Mouse (Mus musculus) thymus, postnatal 36 days (tissue): ENCODE measurements around the gene Pcbp3.

Experiments
- DNase-seq, 2 experiments: peaks; one replicate each; pipeline ENCODE4 v3.0.0; 2022; ENCODE audit warnings: mixed read lengths in 2 of 2

The Pcbp3 gene

DNA sequence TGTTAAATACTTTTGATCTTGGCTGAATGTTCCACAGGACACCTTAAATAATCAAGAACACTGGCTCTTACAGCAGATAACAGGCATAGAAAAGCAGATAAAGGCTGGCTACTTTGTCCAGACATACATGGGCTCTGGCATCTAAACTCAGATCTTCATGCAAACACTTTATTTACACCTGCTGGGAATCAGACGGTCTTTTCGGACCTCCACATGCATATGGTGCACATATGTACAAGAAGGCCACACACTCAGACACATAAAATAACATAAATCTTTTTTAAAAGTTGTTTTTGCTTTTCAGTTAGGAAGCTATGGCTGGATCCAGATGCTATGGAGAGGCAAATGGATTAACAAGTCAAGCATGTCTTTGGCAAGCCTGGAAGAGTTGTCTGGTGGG lies 37.2 kb downstream of the Pcbp3 start:
- DNase-seq = no peak

- no peak for DNase-seq
Observed at GRCm38 (mm10) chr10:76918086-76918485, 43.6 kb downstream of the Pcbp3 start.

DNA sequence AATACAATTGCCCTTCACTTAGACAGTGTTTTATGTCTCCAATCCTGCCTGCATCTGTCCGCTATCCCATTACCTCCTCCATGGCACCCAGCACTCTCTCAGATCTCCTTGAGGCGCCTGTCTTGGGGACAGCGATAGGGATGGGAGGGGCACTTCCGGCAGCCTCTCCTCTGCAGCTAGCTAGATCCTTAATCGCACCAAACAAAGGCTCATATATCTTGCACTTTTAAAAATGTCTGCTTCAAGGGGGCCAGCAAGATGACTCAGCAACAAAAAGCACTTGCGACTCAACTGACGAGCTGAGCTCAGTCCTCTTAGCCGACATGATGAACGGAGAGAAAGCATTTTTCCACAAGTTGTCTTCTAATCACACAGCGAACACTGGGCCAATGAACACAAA lies 55.3 kb downstream of the Pcbp3 start:
- DNase-seq = peak; percentile 20 to 54

DNA sequence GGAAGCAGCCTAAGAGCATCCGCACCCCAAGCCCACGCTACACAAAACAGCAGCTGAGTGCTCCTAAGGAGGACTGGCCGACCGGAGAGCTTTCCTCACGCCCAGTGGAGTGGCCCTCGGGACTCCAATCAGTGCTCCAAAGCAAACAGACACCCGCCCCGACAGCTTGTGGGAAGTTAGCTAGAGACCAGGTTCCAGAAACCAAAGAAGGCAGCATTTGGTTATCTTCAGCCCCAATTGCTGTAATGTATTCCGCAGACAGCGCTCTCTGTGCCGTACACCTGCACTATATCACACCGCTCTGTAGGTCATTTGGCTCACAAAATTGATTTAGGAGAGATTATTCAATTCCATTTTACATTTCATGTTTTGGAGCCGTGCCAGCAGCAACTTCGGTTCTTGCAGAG lies 55.7 kb downstream of the Pcbp3 start:
- no peak for DNase-seq

DNA sequence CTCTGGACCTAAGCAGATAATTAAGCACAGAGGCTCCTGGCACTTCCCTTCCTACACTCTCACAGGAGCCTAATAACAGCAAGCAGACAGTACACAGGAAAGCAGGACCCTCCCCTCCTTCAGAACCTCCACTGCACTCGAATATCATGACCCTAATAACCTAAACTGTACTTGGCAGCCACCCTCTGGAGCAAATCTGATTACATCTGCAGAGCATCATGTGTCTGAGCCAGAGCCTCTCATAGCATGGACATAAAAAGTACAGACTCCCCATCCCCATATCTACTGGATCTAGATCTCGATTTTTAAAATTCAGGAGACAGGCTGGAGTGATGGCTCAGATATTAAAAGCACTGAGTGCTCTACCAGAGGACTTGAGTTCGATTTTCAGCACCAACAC lies 58.0 kb downstream of the Pcbp3 start:
- no peak for DNase-seq

- DNase-seq = no peak
Observed at GRCm38 (mm10) chr10:76903099-76903498, 58.6 kb downstream of the Pcbp3 start.

DNA sequence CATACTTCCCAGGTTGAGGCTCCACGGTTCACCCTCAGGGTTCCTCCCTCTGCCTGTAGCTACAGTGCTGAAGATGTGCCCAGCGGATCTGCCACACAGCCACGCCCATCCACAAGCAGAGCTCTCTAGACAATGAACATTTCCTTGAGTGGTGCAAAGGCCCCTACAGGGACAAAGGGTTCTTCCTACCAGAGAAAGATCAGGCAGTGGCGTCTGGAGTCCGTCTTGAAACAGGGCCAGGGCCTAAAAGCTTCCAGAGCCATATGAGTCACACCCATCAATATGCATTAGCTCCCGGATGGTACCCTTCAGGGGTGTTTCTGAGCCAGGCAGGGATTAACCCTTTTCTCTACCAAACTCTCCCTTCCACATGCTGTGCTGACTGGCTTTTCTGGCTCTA lies 59.1 kb downstream of the Pcbp3 start:
- DNase-seq = no peak

DNA sequence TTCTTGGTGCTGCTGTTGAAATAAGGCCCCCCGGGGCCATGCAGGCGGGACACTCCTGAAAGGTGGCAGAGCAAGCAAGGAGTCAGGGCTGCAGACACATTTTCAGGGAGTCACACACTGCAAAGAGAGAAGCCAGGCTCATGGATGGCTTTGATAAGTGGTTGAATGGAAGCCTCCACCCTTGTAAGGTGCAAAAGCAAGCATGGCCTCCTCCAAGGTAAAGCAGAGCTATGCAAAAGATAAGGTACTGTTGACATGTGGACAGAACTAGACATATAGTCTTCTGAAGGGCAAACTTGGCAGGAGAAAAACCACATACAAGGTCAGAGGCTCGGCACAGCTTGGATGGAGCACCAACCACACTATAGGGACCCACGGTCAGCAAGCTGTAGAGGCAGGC lies 63.3 kb downstream of the Pcbp3 start:
- no peak for DNase-seq

DNA sequence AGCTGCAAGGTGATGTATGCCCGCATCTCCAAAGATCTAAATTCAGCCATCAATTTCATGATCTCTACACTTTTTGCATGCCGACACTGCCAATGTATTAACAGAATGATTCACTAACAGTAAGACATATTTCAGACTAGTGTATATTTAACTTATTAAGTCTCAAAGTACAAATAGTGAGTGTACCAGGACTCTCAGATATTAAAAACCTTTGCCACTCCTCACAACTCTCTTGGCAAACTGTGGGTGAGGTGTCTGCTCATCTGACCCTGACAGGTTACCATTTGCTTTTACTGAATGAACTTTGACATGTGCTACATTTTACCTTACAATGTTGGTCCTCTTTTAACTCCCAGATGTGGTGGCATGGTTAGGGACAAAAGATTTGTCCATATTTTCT lies 70.2 kb downstream of the Pcbp3 start:
- DNase-seq = no peak

DNA sequence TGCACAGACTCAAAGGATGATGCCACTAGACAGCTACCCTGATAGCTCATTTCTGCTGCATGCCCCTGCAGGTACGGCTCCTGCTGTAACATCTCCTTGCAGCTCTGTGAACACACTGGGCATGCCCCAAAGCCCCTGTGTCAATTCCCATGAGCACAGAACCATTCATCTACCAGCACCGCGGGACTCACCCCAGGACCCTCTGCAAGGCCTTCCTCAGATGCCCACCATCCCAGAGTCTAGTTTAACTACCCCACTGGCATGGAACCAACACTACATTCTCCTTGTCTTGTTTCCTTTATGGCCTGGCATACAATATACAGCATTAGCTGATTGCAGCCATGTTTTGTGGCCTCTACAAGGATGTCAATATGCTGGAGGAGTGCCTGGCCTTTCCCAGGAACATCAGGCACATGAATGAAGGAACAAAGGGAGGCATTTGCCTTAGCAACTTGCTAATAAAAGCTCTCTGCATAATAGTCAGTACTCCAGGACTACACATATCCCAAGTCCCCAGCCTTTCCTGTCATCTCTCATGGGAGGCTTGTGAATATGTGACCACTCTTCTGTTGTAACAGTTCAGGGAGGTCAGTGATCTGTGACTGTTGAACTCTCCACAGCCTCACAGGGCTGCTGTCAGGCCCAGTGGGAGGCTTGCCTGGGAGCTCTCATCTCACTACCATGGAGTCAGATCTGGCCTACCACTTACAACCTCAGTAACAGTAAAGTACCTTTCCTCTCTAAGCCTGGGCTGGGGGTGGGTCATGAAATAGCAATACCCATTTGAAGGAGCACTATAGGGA lies 78.0 kb downstream of the Pcbp3 start:
- no peak for DNase-seq

DNA sequence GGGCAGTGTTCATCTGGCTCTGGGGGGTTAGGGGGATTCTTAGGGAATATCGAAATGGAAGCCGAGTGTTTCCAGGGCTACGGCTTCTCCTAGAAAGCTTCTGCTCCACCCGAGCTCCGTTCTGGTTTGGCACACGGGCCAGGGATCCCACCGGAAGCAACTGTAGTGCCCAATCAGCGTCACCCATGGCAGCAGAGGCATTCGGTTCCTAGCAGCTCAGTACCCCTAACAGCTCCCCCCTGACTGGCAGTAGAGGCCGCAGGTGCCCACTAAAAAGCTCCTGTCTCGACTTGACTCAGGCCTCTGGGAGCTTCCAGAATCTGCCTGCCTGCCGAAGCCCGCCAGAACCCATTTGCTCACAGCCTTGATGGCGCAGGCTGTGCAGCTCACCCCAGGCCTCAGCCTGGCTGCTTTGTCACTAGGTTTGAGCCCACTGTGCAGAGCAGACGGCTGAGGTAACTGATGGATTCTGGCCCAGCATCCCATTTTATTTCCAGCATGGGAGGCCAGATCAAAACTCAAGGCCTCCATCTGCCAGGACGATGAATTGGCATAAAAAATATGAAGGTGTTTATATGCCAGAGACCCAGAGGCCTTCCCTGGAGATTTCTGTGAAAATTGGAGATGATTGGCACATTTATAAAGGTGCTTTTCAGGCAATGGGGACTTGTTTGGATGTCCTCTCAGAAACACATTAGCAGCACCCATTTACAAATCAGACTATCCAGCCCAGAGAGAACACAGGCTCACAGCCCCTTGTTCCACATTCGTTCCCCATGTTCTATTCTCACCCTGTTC lies 78.8 kb downstream of the Pcbp3 start:
- DNase-seq = no peak

DNA sequence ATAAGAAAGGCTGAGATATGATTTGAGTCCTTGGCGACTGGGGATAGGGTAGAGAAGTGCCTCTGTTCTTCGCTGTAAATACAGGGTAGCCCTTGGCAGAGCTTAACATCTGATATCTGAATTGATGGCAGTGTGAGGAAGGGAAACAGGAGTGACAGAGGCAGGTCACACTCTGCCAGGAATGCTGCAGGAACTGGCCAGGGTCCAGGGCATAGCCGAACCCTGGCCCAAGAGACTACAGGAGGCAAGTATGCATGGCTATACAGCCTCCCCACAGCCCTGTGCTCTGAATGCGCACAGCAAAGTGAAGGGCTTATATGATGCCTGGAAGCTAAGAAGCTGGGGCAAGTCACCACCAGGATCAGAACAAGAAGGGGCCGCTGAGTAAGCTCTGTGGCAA lies 79.8 kb downstream of the Pcbp3 start:
- DNase-seq = no peak

GRCm38 (mm10) chr10:76875310-76875709 lies 86.4 kb downstream of the Pcbp3 start:
- no peak for DNase-seq

GRCm38 (mm10) chr10:76874879-76875278 lies 86.8 kb downstream of the Pcbp3 start:
- DNase-seq = no peak

- DNase-seq = no peak
Observed at GRCm38 (mm10) chr10:76874398-76874797, 87.3 kb downstream of the Pcbp3 start.

GRCm38 (mm10) chr10:76873948-76874347 lies 87.7 kb downstream of the Pcbp3 start:
- DNase-seq = no peak

DNA sequence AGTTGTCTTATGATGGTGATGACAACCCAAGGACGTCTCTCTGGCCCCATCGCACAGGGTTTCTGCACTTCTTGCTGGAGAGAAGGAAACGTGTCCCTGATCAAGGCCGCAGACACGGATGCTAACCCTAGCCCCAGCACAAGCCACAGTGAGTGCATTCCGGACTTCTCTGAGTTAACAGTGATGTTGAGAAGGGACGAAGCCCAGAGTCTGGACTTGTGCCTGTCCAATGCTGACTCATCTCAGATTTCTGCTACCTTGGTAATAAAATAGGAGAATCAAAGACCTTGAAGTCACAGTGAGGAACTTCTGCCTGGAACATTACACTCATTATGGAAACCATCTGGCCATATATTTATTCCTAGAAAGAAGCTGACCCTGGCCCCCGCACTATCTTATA lies 89.0 kb downstream of the Pcbp3 start:
- no peak for DNase-seq

- DNase-seq = peak in 1 of 2 experiments; percentile 9
Observed at GRCm38 (mm10) chr10:76865936-76866335, 95.8 kb downstream of the Pcbp3 start.

- DNase-seq = no peak
Observed at GRCm38 (mm10) chr10:76860998-76861397, 100.7 kb downstream of the Pcbp3 start.

GRCm38 (mm10) chr10:76859355-76860127 lies 102.1 kb downstream of the Pcbp3 start:
- DNase-seq = no peak

GRCm38 (mm10) chr10:76857879-76858278 lies 103.8 kb downstream of the Pcbp3 start:
- DNase-seq = no peak

GRCm38 (mm10) chr10:76846480-76846879 lies 115.2 kb downstream of the Pcbp3 start:
- DNase-seq = no peak

DNA sequence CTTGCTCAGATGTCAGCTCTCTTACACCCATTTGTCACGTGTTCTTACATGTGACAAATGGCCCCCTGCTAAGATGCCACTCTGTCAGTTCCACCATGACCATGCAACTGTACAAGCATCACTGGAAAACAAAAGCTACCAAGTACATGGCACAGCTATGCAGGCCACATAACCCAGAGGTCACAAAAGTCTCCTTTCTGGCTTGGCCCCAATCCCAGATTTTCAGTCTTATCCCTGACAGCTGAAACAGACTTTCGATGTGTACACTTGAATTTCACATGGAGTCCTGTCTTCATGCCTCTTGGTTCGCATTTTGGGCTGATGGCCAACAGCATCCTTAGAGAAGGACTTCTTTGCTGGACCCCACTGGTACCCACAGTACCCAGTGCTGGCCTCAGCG lies 116.8 kb downstream of the Pcbp3 start:
- no peak for DNase-seq
